Mouse (Mus musculus) left cerebral cortex, adult 6 months (tissue): ENCODE measurements around the gene Ice1. TPM values are rescaled to one million over a fixed set of nuclear protein-coding genes. Genes with fewer than 3 reads are reported as not detected.

Experiments
- long read RNA-seq, 2 experiments: library from polyadenylated mRNA; unstranded; transcript quantifications; one replicate each; pipeline ENCODE4 v2.0.0; 2019 to 2020
- polyA plus RNA-seq: library from polyadenylated mRNA; unstranded; fragments of <200 nt; fragmentation: Nextera tagmentation; gene quantifications from 2 replicates; pipeline ENCODE4 v1.2.3, GENCODE M21; 2021

The Ice1 gene
- 5.8 and 7.8 TPM in 2 replicates for polyA plus RNA-seq
- long read RNA-seq, experiment 1, full-length matches to known transcripts: 1 of 29 reads
- long read RNA-seq, experiment 1, partial matches to known transcripts: 23 of 29 reads
- long read RNA-seq, experiment 1, other reads (novel, unspliced or antisense): 5 of 29 reads
- long read RNA-seq, experiment 2, partial matches to known transcripts: 14 of 15 reads
- long read RNA-seq, experiment 2, other reads (novel, unspliced or antisense): 1 of 15 reads

GRCm38 (mm10) chr13:70637282-70637661 lies at the start of gene Ice1:
TSS of gene Ice1 (minus strand) at chr13:70637634.

Other genes starting within 250 kb of the Ice1 start
- gene Adamts16, start 204.2 kb upstream of the Ice1 start, polyA plus RNA-seq: 0.22 and 0.25 TPM in 2 replicates